Mouse (Mus musculus): ENCODE data around the gene Rest.
A peak's percentile ranks its signal among the peaks of the same experiment; 100 is the strongest.

Rest gene

GRCm38 (mm10) chr5:77309051-77309906, 44.0 kb downstream of the Rest start:
- no peak for DNase-seq (ENCODE audit: low read depth, low spot score)

DNA sequence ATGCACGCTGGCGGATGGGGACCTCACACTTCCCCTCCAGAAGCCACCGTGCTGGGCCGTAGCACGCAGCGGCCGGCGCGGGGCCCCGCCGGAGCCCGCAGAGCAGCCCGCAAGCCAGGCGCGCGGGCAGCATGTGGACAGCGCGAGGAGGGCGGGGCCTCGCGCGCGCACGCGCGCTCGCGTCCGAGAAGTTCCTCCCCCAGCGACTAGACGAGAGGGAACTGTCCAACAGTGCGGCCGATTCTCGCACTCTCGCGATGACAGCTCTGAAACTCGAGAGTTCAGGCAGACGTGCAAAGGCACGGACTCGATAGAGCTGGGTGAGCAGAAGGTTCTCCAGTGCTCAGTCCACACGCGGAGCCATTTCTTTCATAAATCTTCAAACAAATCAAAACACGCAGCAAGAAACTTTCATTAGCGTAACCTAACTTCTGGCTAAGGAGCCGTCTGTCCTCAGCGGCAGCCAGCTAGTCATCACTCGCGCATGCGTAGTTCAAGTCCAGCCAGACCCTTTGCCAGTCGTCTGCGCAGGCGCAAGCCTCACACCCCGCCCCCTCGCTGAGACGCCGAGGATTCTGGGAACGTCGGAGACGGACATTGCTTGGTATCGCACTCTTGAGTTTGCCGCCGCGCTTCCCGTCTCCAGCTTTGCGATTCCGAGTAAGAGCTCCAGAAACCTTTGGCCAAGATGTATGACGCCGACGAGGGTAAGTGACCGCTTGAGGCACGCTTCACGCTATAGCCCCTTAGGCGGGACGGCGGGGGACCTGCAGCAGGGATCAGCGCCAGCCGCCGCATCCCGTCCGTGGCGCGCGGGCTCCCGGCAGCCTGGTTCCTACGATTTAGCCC, 44.9 kb downstream of the Rest start, which contains the start of the genes Noa1 and Polr2b:
Gene Noa1 (minus strand): TSS at position 161 of the 849 bp plus-strand sequence.
Gene Polr2b (plus strand): TSS at position 224 of the 849 bp plus-strand sequence.
- peak; percentile 96 for DNase-seq (ENCODE audit: low read depth, low spot score)

DNA sequence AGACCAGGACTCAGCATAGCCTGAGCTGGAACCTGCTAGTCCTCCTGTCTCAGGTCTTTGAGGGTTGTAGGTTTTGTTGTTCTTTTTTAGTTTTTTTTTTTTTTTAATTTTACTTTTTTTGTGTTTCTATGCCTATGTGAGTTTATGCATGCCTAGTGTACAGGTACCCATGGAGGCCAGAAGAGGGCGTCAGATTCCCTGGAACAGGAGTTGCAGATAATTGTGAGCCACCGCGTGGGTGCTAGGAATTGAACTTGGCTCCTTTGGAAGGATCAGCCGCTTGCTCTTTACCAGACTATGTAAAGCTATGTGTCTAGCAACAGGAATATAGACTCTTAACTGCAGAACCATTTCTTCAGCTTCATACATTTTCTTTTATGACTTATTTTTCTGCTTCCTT, 48.9 kb downstream of the Rest start:
- DNase-seq (ENCODE audit: low read depth, low spot score): no peak

DNA sequence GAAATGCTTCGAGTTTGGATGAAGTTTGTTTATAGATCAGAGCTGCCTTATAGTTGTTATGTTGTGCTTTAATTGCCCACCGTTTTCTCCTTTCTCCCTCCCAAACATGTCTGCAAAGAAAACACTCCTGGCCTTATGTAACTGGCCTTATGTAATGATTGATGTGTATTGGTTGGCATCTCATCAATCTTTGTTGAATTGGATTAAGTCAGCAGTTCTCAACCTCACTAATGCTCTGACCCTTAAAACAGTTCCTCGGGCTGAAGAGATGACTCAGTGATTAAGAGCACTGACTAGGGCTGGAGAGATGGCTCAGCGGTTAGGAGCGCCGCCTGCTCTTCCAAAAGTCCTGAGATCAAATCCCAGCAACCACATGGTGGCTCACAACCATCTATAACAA, 49.7 kb downstream of the Rest start:
- no peak for DNase-seq (ENCODE audit: low read depth, low spot score)

DNA sequence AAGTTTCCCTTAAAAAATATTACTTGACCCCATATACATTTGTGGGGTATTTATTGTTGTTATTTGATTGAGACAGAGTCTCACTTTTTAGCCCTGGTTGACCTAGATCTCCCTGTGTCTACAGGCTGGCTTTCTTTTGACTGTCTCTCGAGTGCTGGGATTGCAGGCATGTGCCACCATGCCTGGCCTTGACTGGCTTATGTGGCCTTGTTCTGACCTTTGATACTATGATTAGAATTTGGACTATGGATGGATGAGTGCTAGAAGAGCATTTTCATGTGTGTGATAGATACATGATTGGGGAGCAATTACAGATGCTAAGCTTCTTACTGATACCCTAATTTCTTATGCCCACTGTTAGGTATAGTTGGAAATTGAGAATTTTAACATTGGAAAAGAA, 59.6 kb downstream of the Rest start:
- no peak for DNase-seq (ENCODE audit: low read depth, low spot score)

DNA sequence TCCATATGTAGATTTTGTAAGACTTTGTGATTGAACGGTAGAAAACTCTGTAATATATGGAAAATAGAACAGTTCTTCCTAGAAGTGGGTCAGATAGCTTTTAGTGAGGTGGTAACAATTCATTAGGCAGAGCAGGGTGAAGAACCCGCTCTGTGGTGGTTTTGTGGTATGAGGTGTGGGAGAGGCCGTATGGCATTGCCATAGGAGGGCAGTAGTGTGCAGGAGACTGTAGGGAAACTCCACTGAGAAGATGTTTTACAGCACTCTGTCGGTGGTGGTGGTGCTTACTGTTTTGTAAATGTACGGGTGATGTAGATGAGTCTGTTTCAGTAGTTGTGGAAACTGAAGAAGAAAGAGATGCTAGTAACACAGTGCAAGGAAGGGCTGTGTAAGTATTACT, 64.9 kb downstream of the Rest start:
- no peak for DNase-seq (ENCODE audit: low read depth, low spot score)

All from telencephalon, adult 2 months (tissue).